Mouse (Mus musculus) limb, embryonic 12.5 days (tissue): ENCODE measurements around the gene Znhit6. TPM values are rescaled to one million over a fixed set of nuclear protein-coding genes. Genes with fewer than 3 reads are reported as not detected.

Source experiments
- ATAC-seq: fragments of 200-750 bp; cut with Nextera tagmentation; 2 replicates; pipeline ENCODE4 v1.8.0; 2017; ENCODE audit warnings: low read depth, moderate TSS enrichment; ENCODE audit not compliant: insufficient number of reproducible peaks, insufficient read depth, low FRiP score, low TSS enrichment
- H3K27ac ChIP-seq: fragments of 300-500 bp; sonication (generic); 2 replicates; pipeline ENCODE4 v1.5.1; 2016; ENCODE audit warnings: mild to moderate bottlenecking, moderate library complexity
- H3K27me3 ChIP-seq: fragments of 300-500 bp; sonication (generic); 2 replicates; pipeline ENCODE4 v1.6.1; 2016; ENCODE audit warnings: mild to moderate bottlenecking, moderate library complexity
- H3K36me3 ChIP-seq: fragments of 300-500 bp; sonication (generic); 2 replicates; pipeline ENCODE4 v1.6.1; 2016; ENCODE audit warnings: mild to moderate bottlenecking, moderate library complexity
- H3K4me1 ChIP-seq: fragments of 300-500 bp; sonication (generic); replicated peaks from 2 replicates; pipeline ENCODE4 v1.6.1; 2016
- H3K4me2 ChIP-seq: fragments of 300-500 bp; sonication (generic); 2 replicates; pipeline ENCODE4 v1.6.1; 2016; ENCODE audit warnings: mild to moderate bottlenecking, moderate library complexity
- H3K4me3 ChIP-seq: fragments of 300-500 bp; sonication (generic); replicated peaks from 2 replicates; pipeline ENCODE4 v1.5.1; 2016; ENCODE audit warnings: mild to moderate bottlenecking
- H3K9ac ChIP-seq: fragments of 300-500 bp; sonication (generic); replicated peaks from 2 replicates; pipeline ENCODE4 v1.6.1; 2016; ENCODE audit warnings: mild to moderate bottlenecking, moderate library complexity
- H3K9me3 ChIP-seq: fragments of 300-500 bp; sonication (generic); 2 replicates; pipeline ENCODE4 v1.6.1; 2016; ENCODE audit warnings: mild to moderate bottlenecking, moderate library complexity
- WGBS: fragments of 180-500 bp; shearing (Covaris S2); methylation state at CpG from one replicate; pipeline ENCODE4 v1.1.7; 2016; 5-methylcytosine and 5-hydroxymethylcytosine counted together
- polyA plus RNA-seq: library from polyadenylated mRNA; unstranded; fragments of >200 nt; fragmentation: Nextera tagmentation; extraction: Ambion mirVana; gene quantifications from 2 replicates; pipeline ENCODE4 v1.2.1, GENCODE M21; 2016

Znhit6 gene
- polyA plus RNA-seq, 1 experiment from 2014 or later: 45.7 TPM

DNA sequence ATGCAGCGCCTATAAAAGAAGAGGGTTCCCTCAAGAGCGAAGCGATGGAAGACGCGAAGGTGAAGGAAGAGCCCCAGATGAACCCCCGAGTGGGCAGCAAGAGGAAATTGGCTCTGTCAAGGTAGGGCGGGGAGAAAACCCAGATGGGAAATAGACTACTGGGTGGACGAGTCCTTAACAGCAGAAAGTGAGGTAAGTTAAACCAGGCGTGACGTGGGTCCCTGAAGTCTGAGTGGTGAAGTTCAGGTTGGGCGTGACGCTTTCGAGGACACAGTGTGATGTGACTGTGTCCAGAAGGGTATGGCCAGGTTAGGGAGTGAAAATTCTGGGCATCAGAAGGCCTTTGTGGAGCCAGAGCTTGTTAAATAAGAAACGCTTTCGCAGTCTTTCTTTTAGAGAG, 871 bp downstream of the Znhit6 start:
- H3K4me3 ChIP-seq: peak overlapping the region; percentile 83

DNA sequence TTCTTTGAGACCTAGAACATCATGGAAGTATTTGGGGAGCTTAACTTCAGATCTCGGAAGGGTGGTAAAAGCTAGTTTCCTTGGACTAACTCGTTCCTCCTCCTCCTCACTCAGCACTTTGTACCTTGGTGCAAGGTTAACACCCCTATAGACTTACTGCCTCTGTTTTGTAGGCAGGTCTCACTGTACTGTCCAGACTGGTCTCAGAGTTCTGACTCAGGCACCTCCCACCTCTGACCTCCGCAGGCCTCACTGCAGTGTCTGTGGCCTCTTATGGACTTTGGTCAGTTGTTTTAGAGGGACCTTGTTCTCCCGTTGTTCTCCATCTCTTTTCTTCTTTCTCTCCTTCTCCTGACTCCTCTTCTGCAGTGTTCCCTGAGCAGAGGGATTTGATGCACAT, 7.0 kb downstream of the Znhit6 start:
- peaks cover 78% of the 10 kb centered on the region for H3K36me3 ChIP-seq
- H3K4me1 ChIP-seq: no peaks in the 10 kb centered on the region
- no peak overlapping the region for H3K4me3 ChIP-seq
- no peak overlapping the region for H3K9ac ChIP-seq
- H3K4me2 ChIP-seq: no peak overlapping the region
- no peaks in the 10 kb centered on the region for H3K9me3 ChIP-seq
- no peak overlapping the region for H3K27ac ChIP-seq
- ATAC-seq: no peak
- H3K27me3 ChIP-seq: no peaks in the 10 kb centered on the region
- 88% methylated on average over 4 of the region's 4 CpGs for whole genome bisulfite sequencing

More for the DNA sequence above, 871 bp downstream of the Znhit6 start:
- H3K4me2 ChIP-seq: peak overlapping the region; percentile 90
- 31% methylated on average over 15 of the region's 15 CpGs for WGBS
- H3K27ac ChIP-seq: no peak overlapping the region
- H3K9me3 ChIP-seq: no peaks in the 10 kb centered on the region
- H3K27me3 ChIP-seq: no peaks in the 10 kb centered on the region
- no peak for ATAC-seq
- H3K9ac ChIP-seq: peak overlapping the region; percentile 77
- peaks cover 11% of the 10 kb centered on the region for H3K4me1 ChIP-seq
- peaks cover 34% of the 10 kb centered on the region for H3K36me3 ChIP-seq

DNA sequence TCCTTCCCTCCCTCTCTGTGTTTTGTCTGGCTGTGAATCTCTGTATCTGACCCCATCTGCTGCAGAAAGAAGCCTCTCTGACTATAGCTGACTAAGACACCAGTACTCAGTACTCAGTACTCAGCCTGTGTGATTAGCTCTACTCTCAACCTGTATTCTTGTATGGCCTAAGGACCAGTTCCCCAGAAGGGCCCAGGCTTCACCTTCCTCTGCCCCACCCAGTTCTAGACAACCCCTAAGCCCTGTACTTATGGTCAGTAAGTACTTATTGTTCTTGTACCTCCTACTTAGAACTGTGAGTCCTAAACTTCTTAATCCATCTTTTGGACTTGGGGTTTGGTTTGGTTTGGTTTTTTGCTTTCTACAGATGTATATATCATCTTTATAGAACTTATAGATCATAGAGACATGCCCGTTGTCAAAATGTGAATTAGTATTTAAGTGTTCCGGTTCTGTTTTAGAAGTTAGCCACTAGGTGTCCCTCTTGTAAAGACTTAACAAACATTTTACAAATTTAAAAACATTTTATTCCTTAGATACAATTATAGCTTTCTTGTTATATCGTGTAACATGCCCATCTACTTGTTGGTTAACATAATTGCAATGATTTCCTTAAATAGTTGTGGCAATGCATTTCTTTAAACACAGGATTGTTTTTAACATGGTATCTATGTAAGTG, 7.7 kb downstream of the Znhit6 start:
- ATAC-seq: no peak
- no peaks in the 10 kb centered on the region for H3K9me3 ChIP-seq
- H3K4me2 ChIP-seq: no peak overlapping the region
- H3K4me1 ChIP-seq: no peaks in the 10 kb centered on the region
- H3K4me3 ChIP-seq: no peak overlapping the region
- H3K36me3 ChIP-seq: peaks cover 72% of the 10 kb centered on the region
- H3K27me3 ChIP-seq: no peaks in the 10 kb centered on the region
- 72% methylated on average over 3 of the region's 3 CpGs for WGBS
- no peak overlapping the region for H3K27ac ChIP-seq
- H3K9ac ChIP-seq: no peak overlapping the region

DNA sequence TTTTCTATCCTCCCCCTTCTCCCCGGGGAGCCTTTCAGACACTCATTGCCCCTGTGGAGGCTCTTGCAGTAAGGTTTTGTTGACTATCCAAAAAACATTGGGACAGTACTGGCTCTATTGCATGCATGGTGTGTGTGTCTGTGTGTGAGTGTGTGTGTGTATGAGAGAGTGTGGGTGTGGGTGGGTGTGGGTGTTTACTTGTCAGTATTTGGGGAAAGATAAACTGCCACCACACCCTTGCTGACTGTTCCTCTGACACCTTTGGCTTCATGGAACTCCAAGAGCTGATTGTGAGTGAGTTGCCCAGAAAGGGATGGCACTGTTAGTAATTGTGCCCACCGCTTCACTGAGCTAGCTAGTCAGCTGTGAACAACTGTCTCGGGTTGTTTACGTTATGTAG, 14.6 kb downstream of the Znhit6 start:
- H3K27me3 ChIP-seq: no peaks in the 10 kb centered on the region
- no peak for ATAC-seq
- 95% methylated on average over 4 of the region's 4 CpGs for WGBS
- H3K4me1 ChIP-seq: no peaks in the 10 kb centered on the region
- H3K9ac ChIP-seq: no peak overlapping the region
- H3K36me3 ChIP-seq: peaks cover 79% of the 10 kb centered on the region
- no peak overlapping the region for H3K4me3 ChIP-seq
- no peak overlapping the region for H3K4me2 ChIP-seq
- no peak overlapping the region for H3K27ac ChIP-seq
- no peaks in the 10 kb centered on the region for H3K9me3 ChIP-seq

DNA sequence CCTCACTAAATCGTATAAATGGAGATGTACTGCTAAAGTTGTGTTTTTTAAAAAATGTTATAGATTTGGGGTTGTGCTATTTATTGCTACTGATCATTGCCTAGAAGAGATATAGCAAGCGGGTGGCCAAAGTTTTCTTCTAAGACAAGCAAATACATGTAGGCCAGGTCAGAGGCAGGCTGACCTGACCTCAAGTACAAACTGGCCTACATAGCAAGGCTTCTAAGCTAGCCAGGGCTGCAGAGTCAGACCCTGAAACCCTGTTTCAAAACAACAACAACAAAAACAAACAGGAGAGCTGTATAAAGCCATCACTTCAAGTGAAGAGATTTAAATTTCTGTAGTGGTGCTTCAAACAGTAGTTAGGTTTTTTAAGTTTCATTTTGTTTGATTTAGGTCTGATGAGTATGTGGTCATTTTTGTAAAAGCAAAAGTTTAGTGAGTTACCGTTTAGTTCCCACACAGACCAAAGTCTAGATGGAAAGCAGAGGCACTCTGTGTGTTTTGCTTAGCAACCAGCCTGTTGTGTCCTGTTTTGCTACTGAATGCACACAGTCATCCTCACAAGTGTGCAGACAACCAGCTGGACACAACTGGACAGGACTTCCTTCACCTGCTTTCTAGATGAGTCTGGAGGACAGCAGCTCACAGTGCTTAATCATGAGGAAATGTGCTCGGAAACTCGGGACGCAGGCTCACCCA, 16.0 kb downstream of the Znhit6 start:
- H3K4me3 ChIP-seq: no peak overlapping the region
- H3K9ac ChIP-seq: no peak overlapping the region
- peaks cover 72% of the 10 kb centered on the region for H3K36me3 ChIP-seq
- no peak overlapping the region for H3K4me2 ChIP-seq
- H3K4me1 ChIP-seq: no peaks in the 10 kb centered on the region
- no peak overlapping the region for H3K27ac ChIP-seq
- 95% methylated on average over 6 of the region's 6 CpGs for WGBS
- no peak for ATAC-seq
- H3K27me3 ChIP-seq: no peaks in the 10 kb centered on the region
- H3K9me3 ChIP-seq: no peaks in the 10 kb centered on the region

DNA sequence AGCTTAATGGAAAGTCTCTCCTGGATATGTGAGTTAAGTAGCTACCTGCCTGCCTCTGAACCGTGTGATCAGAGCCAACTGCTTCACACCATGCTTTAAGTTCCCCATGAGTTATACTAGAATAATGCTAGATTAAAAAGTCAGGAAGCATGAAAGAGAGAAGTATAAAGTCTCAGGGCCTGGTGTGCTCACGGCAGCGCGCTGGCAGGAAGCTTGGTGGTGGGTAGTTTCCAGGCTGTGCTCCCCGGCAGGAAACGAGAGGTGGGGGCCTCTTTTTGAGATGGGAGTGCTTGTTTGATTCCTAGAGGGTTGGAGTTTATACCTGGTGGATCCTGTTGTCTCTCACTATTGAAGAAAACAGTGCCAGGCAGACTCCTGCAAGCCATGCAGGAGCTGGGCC, 19.3 kb downstream of the Znhit6 start:
- Histone ChIP-seq H3K9me3 (no peaks in the 10 kb centered on the region), H3K27me3 (no peaks in the 10 kb centered on the region), H3K4me1 (no peaks in the 10 kb centered on the region), H3K4me3 (no peak overlapping the region), H3K27ac (no peak overlapping the region), H3K36me3 (peaks cover 85% of the 10 kb centered on the region), H3K9ac (no peak overlapping the region), H3K4me2 (no peak overlapping the region)
- WGBS: 94% methylated on average over 6 of the region's 6 CpGs
- ATAC-seq: no peak

DNA sequence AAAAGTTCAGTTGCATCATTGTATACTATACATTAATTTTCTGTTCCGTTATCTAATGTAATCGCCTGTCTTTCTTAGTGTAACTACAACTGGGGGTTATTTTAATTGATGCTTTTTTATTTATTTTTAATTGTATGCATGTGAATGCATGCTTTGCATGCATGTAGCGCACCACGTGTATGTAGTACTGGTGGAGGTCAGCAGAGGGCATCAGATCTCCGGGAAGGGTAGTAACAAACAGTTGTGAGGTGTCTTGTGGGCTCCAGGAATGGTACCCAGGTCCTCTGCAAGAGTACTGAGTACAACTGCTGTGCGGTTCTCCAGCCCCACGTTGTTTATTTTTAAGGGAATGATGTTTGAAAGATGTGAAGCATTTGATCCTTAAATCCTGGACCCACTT, 23.1 kb downstream of the Znhit6 start:
- Histone ChIP-seq H3K9ac (no peak overlapping the region), H3K27ac (no peak overlapping the region), H3K4me2 (no peak overlapping the region), H3K4me1 (peaks cover 13% of the 10 kb centered on the region), H3K36me3 (peaks cover 80% of the 10 kb centered on the region), H3K9me3 (no peaks in the 10 kb centered on the region), H3K27me3 (no peaks in the 10 kb centered on the region), H3K4me3 (no peak overlapping the region)
- ATAC-seq: no peak
- 92% methylated on average over 7 of the region's 7 CpGs for WGBS

DNA sequence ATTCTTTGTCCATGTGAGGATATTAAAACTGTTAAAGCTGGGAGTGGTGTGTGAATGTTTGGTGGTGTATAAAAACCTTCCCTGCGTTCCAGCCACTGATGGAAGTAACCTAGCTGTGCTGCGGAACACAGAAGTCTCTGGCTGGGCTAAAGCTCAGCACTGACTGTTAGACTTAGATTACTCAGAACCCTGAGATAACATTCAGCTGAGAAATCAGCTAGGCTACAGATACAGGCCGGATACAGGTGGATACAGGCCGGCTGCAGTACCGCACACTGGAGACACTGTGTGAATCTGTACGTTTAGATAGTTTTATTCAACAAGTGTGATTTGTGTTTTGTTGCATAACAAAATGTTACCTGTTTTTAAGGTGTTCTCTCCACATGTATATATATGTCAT, 24.8 kb downstream of the Znhit6 start:
- Histone ChIP-seq H3K4me3 (no peak overlapping the region), H3K4me1 (peaks cover 13% of the 10 kb centered on the region), H3K4me2 (no peak overlapping the region), H3K9me3 (no peaks in the 10 kb centered on the region), H3K9ac (no peak overlapping the region), H3K36me3 (peaks cover 82% of the 10 kb centered on the region), H3K27ac (no peak overlapping the region), H3K27me3 (no peaks in the 10 kb centered on the region)
- WGBS: 94% methylated on average over 6 of the region's 6 CpGs
- no peak for ATAC-seq

DNA sequence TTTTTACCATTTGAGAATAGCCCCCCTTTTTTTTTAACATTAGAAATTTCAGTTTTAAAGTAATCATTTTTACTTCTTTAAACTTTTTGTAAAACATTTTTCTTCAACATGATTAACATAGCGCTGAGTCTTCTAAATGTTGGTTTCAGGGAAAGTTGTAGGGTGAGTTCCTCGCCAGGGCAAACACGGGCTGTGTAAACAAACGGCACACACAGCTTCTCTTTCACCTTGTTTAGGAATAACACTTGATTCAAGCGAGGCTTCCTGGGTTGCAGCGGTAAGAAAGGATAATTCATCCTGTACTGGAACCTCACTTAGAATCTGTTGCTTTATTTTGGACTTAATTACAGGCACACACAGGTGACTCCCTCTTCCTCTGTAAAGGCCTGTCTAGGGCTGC, 25.3 kb downstream of the Znhit6 start:
- Histone ChIP-seq H3K9me3 (no peaks in the 10 kb centered on the region), H3K27me3 (no peaks in the 10 kb centered on the region), H3K4me1 (peaks cover 13% of the 10 kb centered on the region), H3K4me2 (no peak overlapping the region), H3K9ac (no peak overlapping the region), H3K27ac (no peak overlapping the region), H3K4me3 (no peak overlapping the region), H3K36me3 (peaks cover 81% of the 10 kb centered on the region)
- no peak for ATAC-seq
- 81% methylated on average over 6 of the region's 6 CpGs for WGBS

DNA sequence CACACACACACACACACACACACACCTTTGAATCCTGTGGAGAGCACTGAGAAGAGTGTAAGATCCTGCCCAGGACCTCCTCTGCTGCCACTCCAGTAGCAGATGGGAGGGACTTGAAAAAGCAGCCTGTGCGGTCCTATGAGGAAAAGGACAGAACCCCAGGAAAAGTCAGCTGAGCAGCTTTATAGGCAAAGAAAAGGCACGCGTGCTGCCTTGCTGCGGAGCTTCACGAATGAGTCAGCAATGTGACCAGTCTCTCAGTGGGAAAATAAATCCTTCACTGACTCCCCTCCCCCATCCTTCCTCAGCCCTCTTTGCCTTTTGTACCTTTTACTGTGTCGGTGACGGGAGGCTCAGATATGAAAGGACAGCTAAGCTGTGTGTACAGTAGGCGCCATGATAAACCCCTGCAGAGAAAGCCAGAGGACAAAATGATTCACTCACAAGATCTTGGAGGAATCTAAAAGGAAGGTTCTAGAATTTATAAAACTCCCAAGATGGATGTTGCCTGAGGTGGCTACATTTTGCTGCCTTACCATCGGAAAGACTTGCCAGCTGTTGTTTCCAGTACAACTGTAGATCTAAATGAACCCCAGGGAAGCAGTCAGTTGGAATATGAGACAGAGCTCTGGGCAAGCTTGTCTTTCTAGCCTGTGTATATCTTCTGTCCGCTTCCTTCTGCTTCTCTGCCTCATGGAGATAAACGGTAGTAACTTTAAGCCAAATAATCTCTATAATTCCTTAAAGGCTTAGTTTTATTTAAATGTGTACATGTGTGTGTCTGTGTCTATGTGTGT, 26.6 kb downstream of the Znhit6 start:
- H3K27me3 ChIP-seq: no peaks in the 10 kb centered on the region
- no peak overlapping the region for H3K4me2 ChIP-seq
- peaks cover 90% of the 10 kb centered on the region for H3K36me3 ChIP-seq
- no peak overlapping the region for H3K4me3 ChIP-seq
- ATAC-seq: no peak
- WGBS: 67% methylated on average over 11 of the region's 11 CpGs
- no peaks in the 10 kb centered on the region for H3K9me3 ChIP-seq
- peaks cover 13% of the 10 kb centered on the region for H3K4me1 ChIP-seq
- peak overlapping the region; percentile 37; the same call in 1 of the 2 replicates for H3K27ac ChIP-seq
- H3K9ac ChIP-seq: no peak overlapping the region

DNA sequence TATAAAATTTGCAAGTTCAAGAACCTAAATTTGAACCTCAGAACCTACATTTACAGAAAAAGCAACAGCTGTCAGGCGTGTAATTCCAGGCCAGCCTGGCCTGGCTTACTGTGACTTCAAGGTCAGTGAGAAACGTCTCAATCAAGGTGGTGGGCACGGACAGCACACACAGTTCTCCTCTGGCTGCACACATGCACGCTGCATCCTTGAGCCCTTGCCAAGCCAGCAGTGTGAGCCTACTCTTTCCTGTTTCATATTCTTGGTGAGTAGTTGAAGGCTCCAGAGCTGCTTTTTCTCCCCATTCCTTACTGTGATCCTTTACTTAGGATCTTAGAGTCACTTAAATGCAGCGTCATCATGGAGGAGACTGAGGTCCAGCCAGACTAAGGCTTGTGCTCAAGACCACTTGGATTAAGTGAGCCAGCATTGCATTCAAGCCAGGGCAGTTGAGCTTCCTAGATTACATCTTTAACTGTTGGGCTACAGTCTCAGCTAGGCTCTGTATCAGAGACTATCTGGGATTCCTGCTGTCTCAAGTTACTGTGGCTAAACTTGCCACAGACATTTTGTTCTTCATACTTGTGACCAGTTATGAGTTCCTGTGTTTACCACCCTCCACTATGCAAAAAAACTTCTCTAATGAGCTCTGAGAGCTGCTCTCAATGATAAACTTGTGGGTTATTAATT, 29.6 kb downstream of the Znhit6 start:
- H3K36me3 ChIP-seq: peaks cover 73% of the 10 kb centered on the region

More for the DNA sequence above, 29.6 kb downstream of the Znhit6 start:
- no peaks in the 10 kb centered on the region for H3K27me3 ChIP-seq
- H3K27ac ChIP-seq: no peak overlapping the region
- no peak for ATAC-seq
- peaks cover 17% of the 10 kb centered on the region for H3K4me1 ChIP-seq
- H3K4me3 ChIP-seq: no peak overlapping the region
- H3K9me3 ChIP-seq: no peaks in the 10 kb centered on the region
- H3K9ac ChIP-seq: no peak overlapping the region
- WGBS: 89% methylated on average over 5 of the region's 5 CpGs
- no peak overlapping the region for H3K4me2 ChIP-seq
